Mouse (Mus musculus): ENCODE measurements at regions not wholly inside any gene's neighbourhood (a gene's known extent, or its start where the extent isn't known, plus 50 kb on each side); places are given as distances from the start of the nearest gene placed in this dataset.

GRCm38 (mm10) chr8:36304809-36305208 lies 539.2 kb downstream of the Gm19410 start:
- no peak for DNase-seq

DNA sequence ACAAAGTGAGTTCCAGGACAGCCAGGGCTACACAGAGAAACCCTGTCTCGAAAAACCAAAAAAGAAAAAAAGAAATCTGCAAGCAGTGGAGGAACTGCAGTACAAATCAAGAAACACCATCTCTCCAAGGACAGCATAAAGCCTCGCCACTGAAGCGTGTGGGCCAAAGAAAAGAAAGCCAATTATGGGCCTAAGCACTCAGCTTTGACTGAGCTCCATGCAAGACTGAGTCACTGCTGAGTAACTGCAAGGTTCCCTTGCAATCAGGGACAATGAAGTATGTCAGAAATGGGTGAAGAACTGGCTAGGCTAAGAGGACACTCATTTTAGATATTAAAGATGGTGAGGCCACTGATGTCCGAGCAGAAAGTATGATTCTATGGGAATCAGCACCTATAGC lies 540.7 kb downstream of the Gm19410 start:
- no peak for DNase-seq

- no peak for DNase-seq
These were observed 541.9 kb downstream of the Gm19410 start for GRCm38 (mm10) chr8:36307496-36307895.

- no peak for DNase-seq
These were observed 542.5 kb downstream of the Gm19410 start for GRCm38 (mm10) chr8:36308056-36308455.

GRCm38 (mm10) chr8:36309326-36309725 lies 543.7 kb downstream of the Gm19410 start:
- no peak for DNase-seq

GRCm38 (mm10) chr8:36309952-36310351 lies 544.4 kb downstream of the Gm19410 start:
- no peak for DNase-seq

DNA sequence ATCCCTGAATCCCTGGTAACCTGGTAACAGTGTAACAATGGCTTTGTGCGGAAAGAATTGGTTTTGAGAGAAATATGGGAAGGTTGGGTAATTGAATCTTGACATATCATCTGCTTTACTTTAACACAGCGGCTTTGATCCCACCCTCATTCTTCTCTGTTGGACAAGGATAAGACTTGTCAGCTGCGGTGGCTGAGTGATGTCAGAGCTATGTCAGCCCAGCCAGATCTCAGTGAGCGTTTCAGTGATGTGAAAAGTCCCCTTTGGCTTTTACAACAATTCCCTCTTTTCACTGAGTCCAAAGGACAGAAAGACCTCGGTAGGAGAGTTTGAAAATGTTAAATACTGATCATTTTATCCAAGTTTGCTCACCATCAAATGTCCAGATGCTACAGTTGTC lies 546.1 kb downstream of the Gm19410 start:
- DNase-seq = no peak

DNA sequence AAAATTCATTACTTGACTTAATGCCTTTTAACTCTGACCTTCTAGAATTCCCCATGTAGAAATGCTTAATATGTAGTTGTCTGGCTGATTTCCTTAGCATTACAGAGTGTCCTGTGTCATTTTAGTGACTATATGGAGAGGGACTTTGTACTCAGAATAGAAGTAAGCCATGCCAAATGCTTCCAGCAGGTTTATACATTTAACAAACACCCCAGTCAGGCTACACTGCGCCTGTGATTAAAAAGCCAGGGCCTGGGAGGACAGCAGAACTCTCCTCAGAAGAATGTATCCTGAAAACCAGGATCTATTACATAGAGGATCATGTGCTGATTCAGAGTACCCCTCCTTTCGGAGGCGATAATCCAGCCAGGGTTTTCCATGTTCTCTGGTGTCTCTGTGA lies 547.4 kb downstream of the Gm19410 start:
- no peak for DNase-seq

GRCm38 (mm10) chr8:36318396-36318795 lies 552.8 kb downstream of the Gm19410 start:
- DNase-seq = no peak

DNA sequence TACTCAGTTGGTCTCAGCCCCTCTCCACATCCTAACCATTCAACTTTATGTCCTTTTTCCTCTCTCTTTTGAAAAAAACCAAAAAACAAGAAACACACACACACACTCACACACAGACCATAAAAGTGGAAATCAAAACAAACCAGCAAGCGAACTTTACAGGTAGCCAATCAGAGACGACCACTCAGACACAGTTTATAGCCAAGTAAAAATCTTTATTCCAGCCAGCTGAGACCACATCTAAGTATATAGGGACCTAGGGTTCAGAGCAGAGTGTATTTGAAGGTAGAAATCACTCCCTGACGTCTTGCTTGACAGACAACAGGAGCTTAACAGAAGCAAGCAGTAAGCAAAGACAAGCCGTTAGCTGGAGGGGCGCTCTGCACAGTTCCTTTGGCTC lies 553.3 kb downstream of the Gm19410 start:
- no peak for DNase-seq

DNA sequence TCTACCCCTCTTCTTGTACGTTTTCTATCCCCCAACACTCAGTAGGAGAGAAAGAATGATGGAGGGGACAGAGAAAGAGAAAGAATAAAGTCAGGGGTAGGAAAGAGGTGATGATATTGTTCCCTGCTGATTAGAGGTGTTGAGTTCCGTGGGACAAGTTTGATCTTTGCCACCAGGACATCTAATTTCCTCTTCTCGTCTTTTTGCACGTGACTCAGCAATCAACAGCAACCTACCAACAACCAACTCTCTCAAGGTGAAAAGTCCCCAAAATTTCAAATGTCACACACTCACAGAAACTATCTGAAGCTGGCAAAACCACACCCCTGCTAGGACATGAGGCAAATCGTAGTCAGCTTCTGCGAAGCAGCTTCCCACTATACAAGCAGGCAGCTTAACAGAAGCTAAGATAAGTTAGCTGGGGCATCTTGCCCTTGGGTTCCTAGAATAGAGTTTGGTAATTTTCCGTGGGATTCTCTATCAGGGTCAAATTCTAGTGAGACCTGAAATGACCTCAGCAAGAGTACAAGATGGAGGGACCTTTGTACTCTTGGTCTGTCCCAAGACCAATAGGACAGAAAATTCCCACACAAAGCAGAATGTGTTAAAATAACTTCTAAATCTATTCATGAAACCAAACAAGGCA lies 553.8 kb downstream of the Gm19410 start:
- peak; percentile 9 for DNase-seq

DNA sequence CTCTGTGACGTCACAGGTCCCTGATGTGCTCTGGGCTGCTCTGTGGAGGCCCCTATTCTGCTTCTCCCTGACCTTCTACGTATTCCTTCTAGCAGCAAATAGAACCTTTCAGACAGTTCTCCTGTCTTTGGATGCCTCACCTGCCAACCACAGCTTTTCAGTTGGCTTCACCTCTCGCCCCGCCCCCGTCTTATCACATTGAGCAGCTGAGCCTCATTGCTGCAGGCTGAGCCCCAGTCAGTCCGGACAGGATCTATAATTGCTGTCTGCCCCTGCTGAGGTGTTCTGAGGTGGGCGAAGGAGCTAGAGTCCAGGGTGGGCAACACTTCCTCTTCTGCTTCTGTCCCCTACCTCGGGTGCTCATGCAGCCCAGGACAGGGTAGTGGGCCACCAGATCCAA lies 556.5 kb downstream of the Gm19410 start:
- no peak for DNase-seq

DNA sequence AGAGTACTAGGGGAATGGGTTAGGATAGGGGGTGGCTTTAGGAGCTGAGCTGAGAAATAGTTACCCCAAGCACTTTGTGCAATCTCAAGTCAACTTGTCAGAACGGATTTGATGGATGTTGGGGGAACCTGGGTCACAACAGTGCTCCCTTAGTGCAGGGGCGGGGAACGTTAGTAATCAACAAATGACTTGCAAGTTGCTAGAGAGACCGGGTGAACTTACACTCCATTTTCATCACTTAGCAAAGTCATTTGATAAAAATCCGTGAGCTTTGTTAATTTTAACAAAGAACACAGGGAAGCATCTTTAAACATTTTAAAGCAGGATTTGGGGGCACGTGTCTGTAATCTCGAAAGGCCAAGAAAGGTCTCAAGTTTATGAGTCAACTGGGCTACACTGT lies 557.0 kb downstream of the Gm19410 start:
- no peak for DNase-seq

DNA sequence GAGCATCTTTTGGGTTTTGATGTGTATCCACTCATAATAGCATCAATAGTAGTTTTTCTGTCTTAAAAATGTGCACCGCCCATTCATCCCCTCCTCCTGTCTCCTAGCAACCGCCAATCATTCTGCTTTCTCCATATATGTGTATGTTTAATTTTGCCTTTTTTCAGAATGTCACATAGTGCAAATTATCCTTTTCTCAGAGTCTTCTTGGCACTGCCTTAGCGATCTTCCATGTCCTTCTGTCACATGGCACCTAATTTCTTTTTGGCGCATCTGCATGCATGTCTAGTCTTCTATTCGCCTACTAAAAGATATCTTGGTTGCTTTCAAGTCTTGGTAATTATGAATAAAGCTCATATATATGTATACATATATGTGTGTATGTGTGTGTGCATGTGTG lies 573.0 kb downstream of the Gm19410 start:
- no peak for DNase-seq

DNA sequence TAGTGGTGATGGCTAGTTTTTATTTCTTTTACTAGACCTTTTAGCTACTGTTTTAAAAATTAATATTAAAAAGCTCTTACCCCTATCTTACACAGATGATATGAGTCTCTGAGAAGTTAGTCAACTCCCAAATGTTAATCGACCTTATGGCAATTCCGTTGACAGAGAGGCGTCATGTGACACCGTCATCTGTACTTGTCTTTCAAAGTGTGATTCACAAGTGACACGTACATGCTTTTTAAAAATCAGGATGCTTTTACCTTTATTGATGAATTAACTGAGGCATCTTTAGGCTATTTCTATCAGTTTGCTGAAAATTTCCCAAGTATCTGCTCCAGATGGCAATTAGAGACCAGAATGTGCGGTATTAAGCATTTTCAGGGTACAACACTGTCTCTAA lies 573.9 kb downstream of the Gm19410 start:
- no peak for DNase-seq

DNA sequence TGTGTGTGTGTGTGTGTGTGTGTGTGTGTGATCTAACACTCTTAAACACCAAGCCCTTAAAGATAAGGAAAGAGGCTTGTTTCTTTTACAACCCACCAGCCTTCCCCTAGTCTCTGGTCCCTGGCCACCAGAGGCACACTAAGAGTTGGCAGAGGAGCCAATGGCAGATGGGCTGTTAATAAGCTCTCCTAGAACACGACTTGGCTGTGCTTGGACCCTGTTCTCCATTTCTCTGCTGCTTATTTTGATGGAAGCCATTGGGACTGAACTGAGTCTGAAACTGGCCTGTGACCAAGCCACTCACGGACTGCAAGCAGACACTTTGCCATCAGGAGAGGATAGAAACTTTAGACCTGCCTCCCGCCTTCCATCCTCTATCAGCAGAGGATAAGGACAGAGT lies 574.9 kb downstream of the Gm19410 start:
- DNase-seq = no peak

DNA sequence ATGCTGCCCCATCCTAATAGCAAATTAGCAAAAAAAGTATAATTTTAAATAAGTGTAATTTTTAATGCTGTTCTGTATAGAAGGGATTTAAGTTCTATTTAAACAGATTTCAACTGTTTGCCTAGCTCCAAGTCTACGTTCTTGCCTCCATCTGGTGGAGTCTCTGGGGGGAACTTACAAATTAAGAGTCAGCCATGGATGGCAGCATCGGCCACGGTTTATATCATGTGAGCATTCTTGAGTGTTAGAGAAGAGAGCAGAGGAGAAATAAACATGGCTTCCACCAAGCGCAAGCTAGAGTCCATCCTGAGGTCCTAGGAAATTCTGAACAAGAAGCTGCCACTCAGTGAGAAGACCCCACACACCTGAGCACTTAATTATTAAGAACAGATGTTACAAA lies 576.4 kb downstream of the Gm19410 start:
- DNase-seq = no peak

GRCm38 (mm10) chr8:36342650-36343049 lies 577.1 kb downstream of the Gm19410 start:
- no peak for DNase-seq

- DNase-seq = peak; percentile 87
These were observed 581.2 kb downstream of the Gm19410 start for GRCm38 (mm10) chr8:36346682-36347324.

DNA sequence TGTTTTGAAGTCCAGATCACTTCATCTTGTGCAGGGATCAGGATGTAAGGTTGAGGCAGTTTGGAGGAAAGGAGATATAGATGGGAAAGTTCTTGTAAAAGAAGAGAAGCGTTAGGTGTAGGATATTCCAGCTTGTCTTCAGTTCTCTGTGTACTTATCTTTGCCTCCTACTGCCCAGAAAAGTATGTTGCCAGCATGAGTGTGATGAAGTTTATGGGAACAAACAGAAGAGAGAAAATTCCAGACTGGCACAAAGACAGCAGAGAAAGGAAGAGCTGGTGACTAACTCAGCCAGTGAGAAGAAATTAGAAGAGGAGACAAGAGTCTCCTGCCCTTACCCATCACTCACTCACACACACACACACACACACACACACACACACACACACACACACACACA lies 582.5 kb downstream of the Gm19410 start:
- no peak for DNase-seq

DNA sequence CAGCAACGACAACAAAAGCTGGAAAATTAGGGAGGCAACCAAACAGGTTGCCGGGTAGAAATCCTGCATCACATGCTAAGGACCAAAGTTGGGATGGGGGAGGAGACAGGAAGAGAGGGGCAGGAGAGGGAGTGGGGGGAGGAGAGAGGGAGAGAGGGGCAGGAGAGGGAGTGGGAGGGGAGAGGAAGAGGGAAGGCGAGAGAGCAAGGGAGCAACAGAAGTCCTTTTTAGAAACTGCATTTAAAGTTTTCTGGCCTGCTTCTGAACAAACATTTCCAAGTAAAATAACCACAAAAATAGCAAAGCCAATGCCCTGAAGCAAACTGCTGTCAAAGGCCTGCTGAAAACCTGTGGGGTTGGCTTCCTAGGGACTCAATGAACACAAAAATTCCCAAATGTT lies 589.3 kb downstream of the Gm19410 start:
- DNase-seq = no peak

- DNase-seq = no peak
These were observed 593.4 kb downstream of the Gm19410 start for GRCm38 (mm10) chr8:36358998-36359397.

DNA sequence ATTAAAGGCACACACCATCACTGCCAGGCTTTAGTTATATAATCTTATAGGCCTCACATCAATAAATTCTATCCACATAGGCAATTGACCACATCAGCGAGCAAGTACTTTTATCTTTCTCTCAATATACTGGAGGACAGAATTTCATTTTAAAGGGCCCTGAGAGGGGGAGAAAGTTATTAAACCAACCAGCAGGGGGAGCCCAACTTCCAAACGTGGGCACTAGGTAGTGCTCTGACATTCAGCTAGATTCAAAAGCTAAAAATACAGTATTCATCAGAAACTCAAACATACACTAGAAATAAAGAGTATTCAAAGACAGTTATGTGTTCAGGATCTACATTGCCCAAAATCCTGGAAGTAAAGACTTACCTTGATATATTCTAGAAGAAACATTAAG lies 595.7 kb downstream of the Gm19410 start:
- peak; percentile 48 for DNase-seq

DNA sequence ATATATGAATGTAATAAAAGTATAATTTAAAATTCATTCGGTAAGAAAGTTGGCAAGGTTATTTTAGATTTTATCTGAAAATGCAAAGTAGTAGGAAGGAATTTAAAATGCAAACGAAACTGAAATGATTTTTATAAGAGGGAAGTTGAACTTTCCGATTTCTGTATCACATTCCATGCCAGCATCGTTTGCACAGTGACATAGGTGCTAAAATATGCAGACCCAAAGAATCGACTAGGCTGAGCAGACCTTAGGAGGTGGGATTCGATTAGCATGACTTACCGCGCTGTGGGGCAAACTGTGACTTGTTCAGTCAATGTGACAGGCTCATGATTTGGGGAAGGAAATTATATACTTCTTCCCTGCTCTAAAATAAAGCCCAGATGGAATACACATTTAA lies 596.2 kb downstream of the Gm19410 start:
- DNase-seq = no peak

- no peak for DNase-seq
These were observed 597.7 kb downstream of the Gm19410 start for GRCm38 (mm10) chr8:36363291-36363690.

Data from kidney, adult 18-20 months (tissue).